Mouse (Mus musculus) cerebellum, postnatal 36 days (tissue): ENCODE results near the gene Gpr162.

ENCODE experiments used
- DNase-seq, 2 experiments: peaks; one replicate each; pipeline ENCODE4 v3.0.0; 2021 to 2022; ENCODE audit warnings: mixed read lengths in 2 of 2

Gpr162 gene

DNA sequence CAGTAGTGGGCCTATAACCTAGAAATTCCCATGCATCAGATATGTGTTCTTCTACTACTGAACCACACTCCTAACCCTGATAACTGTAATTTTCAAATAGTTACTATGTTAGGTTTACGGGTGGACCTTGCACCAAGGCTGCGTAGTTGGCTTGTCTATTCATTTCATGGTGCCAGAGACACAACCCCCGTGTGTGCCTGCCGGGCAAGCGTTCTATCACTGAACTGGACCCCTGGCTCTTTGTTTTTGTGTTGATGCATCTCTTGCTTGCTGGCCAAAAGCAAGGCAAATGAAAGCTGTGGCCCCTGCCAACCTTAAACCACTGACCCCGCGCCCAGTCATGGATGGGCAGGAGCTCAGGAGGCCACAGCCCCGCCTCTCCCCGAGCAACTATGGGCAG is 18.0 kb upstream of the Gpr162 start:
- no peak for DNase-seq

DNA sequence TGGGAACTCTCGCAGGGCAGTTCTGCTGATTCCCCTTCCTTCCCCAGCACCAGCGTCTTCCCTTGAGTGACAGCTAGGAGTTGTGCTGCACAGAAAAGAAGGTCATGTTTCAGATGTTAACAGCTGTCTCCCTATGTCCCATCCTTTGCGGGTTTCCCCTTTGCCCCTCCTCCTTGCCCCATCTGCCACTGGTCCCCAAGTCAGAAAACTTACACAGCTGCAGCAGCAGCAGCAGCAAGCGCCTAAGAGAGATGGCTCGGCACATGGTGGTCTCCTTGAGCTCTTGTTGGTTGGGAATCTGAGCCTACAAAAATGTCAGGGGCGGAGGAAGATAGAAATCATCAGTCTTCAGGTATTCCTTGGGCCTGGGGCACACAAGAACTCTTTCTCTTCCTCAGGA is 15.6 kb upstream of the Gpr162 start:
- no peak for DNase-seq

DNA sequence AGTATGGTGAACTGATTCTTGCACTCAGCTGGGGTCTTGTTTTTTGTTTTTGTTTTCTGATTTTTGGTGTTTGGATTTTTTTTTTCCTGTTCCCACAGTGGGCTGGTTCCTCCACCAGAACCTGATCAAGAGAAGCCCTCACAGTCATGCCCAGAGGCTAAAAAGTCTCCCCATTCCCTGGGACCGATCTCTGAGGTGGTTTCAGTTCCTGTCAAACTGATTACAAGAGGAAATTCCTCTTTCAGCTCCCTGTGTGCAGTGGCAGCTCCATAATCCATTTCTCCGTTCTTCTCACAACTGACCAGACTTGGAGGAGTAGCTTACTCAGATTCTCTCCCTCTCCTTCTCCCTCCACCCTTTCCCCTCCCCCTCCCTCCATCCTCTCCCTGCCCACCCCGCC is 10.6 kb upstream of the Gpr162 start:
- DNase-seq = no peak

DNA sequence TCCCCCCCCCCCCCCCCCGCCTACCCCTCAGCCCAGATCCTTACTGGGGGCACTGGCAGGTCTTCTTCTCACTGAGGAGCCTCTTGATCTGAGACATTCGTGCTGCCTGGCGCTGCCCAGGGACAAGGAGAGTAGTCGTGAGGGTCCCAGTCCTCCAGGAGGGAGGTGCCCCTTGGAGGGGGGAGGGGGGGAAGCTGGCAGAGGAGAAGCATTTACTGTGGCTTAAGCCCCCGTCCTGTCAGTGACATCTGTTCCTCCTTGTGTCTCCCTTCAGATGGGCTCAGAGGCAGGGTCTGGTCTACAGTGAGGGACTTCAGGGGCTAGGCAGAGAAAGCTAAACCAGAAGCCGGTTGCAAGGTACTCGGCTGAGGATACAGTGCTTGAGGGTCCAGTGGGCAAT is 2.8 kb upstream of the Gpr162 start:
- DNase-seq = no peak

DNA sequence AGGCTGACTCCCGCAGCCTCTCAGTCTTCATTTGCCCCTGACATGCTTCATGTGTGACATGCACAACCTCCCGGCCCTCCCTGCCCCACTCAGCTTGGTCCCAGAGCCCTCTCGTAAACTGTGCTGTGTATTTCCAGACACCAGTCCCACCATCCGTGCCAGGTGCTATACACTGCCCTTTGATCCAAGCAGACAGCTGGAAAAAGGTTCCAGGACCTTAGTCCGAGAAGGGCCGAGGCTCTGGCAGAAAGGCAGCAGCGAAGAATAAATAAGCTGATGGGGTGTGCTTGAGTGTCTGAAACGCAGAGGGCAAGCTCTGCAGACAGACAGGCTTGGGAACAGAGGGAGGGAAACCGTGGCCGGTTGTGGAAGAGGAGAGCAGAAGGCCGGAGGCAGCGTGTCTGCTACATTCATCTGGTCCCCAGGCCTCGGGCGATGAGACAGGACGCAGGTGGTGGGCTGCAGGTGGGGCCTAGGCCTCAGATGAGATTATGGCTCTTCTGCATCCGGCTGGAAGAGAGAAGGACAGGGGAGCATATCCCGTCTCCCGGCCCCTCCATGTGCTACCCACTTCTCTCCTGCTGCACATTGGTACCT is 2.1 kb upstream of the Gpr162 start:
- DNase-seq = no peak

DNA sequence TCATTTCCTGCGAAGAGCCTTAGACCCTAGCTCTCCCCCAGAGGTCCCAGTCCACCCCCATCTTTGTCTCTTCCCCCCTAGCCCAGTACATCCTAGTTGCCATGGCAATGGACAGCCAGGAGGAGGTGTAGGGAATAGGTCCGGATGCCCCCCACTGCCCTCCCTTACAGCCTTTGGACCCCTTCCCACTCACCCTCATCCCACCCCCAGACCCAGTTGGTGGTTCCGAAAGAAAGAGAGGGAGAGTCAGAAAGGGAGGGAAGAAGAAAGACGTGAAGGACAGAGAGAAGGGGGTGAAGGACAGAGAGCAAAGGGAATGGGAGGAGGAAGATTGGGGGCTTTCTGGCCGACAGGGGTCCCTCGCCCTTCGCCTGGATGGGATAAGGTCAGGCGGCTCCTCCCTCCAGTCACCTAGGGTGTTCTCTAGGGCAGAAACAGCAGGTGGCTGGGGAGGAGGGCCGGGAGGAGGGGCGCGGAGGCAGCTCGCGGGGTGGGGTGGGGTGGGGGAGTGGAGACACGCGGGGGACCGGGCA is 592 bp downstream of the Gpr162 start:
- peak; percentile 29 to 35 for DNase-seq

DNA sequence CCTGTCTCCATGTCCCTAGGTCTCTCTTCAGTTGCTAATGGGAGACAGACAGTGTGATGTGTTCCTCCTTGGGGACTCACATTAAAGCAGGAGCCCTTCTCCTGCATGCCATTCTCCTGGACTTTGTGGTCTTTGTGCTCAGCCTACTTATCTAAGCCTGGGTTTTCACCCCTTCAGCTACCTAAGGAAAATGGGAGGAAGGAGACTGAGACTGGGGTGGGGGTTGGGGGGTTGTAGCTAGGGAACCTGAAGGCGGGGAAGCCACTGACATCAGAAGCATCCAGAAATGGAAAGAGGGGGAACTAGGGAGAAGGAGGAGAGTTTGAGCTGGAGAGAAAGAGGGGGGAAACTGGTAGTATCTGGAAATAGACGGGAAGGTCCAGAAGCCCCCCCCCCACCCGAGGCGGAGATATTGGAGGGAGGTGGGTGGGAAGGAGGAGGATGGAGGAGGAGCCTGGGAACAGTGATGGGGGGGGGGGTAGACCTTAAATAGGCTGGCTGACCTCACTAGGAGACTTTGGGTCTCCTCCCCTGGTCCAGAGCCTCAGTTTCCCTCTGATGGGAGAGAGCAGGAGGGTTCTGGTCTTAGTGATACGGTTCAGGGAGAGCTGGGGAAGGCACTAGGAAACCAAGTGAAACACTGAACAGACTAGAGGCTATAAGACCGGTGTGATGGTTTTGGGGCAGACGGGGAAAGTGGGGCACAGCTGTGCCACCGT is 1.2 kb downstream of the Gpr162 start:
- DNase-seq = no peak

DNA sequence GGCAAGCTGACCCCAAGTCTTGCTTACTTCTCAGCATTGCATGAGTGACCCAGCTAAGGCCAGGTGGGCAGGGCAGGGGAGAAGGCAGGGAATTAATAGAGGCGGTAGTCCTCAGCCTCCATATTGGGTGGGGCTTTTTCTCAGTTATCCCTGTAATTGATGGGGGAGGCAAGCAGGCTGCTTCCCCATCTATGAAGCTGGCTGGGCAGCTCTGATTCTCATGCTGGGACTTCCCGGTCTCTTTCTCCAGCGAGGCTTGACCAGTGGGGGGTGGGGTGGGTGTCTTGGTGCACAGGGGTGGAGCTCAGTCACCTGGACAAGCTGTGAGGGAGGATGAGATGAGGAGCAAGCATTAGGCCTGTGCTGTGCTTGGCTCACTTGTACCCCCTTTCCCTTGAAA is 2.0 kb downstream of the Gpr162 start:
- DNase-seq = peak in 1 of 2 experiments; percentile 32

DNA sequence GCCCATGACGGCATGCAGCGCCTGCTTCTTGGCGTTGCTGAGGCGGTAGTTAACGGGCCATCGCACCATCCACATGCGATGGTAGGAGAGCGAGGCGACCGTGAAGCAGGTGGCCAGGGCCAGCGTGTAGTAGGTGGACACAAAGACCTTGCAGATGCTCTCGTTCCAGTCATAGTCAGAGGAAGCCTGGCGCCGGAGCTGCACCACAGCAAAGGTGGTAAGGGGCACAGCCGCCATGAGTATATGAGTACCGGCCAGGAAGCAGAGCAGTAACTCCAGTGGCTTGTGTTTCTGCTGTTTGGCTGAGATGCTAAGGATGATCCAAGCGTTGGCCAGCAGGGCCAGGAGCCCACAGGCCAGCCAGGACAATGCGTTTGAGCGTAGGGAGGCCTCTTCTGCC is 2.5 kb downstream of the Gpr162 start:
- peak; percentile 39 to 49 for DNase-seq

DNA sequence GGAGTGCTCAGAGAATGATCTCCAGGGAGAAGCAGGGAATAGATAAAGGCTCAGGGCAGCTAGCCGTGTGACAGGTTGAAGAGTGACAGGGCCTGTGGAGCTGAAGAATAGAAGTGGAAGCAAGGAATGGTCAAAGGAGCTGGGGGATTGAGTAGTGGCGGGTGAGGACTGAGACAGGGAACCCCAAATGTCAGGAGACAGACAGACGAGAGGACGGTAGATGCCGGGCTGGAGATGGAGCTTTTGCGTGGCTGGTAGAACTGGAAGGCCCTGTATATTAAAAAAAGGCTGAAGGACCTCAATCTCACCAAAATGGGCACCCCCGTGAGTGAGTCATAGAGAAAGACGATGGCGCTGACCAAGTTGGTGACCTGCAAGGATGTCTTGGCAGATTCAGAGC is 3.3 kb downstream of the Gpr162 start:
- no peak for DNase-seq

DNA sequence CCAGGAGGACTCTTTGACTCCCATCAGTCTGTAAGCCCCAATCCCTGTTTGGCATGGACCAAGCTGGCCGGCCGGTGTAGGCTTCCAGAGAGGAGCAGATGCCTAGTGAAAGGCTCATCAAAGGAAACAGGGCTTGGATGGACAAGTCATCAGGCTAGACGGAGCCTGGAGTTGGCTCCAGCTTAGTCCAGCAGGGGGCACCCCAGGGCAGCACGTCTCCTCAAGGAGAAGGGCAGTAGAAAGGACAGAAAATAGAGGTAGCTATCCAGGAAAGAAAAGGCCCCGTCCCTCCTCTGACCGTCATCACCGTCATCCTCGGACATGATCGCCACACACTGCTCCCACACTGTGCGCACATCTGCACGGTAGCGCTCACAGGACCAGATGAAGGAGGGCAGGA is 4.1 kb downstream of the Gpr162 start:
- DNase-seq = peak; percentile 94 to 96

DNA sequence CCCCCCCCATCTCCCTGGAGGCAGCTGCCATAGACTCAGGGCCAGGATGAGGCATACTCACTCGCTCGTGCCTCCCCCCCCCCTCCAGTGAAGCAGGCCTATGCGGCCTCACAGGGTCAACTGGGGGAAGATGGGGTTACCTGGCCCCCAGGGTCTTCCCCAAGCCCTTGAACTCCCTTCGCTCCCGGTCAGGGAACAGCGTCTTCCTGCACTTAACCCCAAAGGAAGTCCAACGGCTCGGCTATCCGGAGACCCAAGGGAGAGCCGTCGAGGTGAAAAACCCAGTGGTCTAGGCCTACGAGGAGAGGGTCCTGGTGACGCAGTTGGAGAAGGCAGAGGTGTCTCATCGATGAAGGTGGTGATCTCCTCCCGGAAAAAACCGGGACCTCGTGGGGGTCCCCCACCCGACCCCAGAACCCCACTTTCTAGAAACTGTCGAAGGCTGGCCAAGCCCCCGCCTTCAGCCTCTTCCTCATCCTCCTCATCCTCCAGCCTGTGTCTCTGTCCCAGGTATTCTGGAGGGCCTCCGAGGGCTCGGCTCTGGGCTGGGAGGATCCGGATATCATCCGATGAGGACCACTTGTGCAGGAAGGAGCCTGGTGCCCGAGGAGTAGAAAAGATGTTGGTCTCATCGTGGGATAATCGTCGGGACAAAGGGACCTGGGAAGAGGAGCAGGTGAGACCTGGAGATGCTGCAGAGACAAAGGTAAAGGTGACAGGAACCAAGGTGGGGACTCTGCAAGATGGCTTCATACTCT is 5.0 kb downstream of the Gpr162 start:
- no peak for DNase-seq

DNA sequence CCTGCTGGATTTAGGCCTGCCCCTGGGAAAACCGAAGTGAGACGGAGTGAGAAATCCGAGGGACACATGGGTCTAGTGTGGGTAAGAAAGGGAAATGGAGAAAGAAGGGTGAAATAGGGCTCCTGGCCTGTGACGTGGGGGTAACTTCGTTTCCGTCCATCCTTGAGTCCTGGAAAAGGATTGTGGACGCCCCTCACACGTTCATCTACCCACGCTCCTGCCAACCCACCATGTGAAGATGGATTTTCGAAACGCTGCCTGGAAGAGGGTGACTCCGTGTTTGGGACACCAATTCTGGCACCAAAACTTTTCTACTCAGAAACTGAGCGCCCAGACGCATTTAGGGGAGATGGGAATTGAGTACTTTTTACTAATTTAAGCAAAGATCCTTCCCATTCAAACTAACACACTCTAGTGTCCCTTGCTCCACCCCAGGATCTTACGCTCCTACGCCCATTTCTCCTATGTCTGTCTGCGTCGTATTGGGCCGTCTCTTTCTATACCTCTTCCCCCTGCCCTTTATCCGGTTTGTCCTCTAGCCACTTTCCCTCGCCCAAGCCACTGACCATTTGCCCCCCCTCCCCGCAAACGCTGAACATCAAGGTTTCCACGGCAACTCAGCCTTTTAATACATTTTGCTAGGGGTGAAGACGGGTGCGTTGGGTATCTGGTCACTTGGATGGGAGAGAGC is 5.8 kb downstream of the Gpr162 start:
- no peak for DNase-seq

DNA sequence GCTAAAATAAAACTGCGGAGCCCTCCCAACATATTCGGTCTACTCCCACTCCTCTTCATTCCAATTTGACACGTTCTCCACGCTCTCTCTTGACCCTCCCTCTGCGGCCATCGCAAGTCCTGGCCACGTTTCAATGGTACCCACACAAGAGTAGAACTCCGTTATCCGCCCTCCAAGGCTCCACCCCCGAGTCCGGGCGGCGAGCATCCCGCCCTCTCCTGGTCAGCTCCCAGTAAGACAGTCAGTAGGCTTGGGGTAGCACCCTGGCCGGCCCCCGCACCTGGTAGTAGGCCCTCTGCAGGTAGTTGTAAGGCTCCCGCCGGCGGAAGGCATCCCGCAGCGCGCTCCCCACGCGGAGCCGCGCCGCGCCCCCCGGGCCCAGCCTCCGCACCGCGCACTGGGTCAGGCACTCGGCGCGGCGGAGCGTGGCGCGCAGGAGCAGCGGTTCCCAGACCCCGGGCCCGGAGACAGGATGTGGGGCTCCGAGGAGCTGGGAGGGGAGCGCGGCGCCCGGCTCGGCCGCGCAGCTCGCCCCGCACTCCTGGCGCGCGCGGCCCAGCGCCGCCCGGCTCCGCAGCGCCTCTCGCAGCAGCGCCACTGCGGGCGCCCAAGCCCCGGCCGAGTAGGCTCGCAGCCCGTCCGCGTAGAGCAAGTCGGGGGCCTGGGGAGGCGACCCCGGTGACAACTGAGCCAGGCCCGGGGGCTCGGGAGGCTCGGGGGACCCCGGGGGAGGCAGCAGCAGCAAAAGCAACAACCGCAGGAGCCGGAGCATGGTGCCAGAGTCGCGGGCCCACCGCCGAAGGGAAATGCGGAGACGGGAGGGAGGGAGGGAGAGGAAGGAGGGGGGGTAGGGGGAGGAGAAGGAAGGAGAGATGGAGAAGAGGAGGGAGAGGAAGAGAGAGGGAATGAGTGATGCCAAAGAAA is 6.6 kb downstream of the Gpr162 start, which contains the start of gene P3h3:
P3h3 (minus strand) TSS at position 837 of the 924 bp plus-strand sequence.
- DNase-seq = peak; percentile 83 to 92

DNA sequence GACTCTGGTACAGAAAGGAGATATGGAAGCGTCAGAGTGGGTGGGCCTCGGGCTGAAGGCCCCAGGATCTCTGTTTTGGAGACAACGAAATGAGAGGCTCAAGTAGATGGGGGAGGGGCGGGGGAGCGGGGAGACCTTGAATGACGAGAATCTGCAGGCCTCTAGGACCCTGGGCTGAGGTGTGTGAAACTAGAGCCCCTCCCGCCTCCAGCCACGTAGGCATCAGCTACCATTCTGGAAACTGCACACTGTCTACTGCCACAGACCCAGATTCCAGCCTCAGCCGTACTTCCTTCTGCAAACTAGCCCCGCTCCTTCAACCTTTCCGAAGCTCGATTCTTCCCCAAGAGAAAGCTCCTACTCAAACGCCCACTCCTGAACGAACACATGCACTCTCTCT is 7.5 kb downstream of the Gpr162 start:
- peak; percentile 47 for DNase-seq

DNA sequence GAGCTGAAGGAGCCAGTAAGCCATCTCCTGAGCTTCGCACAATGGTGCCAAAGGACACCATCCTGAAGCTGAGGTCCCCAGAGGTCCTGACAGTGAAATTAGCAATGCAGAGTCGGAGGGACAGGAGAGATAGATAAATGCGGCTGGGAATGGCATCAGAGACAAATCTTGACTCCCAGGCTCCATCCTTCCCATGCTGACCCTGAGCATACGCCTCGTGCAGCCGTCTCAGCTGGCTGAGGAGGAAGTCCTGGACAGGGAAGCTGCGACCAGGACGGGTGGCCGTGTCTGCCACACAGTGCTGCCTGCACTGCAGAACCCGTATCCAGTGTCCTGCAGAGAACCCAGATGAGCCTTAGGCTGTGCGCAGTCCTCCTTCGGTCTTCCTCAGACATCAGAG is 9.1 kb downstream of the Gpr162 start:
- no peak for DNase-seq

DNA sequence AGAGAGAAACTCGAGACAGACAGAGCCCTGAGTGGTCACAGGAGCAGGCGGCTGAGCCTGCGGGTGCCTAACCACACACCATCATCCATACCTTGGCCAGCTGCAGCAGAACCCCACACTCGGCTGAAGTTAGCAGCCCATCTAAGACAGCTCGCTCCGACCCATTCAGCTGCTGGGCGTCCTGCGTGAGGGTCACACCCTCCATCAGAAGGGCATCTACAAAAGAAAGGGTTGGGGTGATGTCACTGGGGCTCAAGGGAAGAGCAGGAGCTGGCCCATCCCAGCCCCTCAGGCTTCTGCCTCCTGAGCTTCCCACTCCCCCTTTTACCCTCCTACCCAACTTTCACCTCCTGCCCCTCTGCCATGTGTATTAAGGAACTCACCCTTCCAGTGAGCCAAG is 13.2 kb downstream of the Gpr162 start:
- no peak for DNase-seq

DNA sequence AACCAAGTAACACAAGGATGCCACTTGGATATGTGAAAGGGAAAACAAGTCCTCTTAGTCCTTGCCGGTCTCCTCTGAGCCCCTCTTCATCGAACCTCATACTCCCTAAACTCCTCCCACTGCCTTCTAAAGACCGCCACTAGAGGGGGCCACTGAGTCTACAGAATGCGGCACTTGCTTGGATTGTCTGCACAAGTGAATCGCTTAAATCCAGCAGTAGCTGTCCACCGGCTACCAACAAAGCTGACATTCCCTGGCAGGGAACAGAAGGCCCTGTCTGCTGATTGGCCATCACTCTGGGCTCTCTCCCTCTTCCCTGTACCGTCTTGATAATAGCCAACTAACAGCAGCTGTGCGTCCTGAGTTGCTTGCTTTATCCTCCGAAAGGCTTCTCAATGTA is 16.5 kb downstream of the Gpr162 start:
- DNase-seq = peak; percentile 93 to 97

DNA sequence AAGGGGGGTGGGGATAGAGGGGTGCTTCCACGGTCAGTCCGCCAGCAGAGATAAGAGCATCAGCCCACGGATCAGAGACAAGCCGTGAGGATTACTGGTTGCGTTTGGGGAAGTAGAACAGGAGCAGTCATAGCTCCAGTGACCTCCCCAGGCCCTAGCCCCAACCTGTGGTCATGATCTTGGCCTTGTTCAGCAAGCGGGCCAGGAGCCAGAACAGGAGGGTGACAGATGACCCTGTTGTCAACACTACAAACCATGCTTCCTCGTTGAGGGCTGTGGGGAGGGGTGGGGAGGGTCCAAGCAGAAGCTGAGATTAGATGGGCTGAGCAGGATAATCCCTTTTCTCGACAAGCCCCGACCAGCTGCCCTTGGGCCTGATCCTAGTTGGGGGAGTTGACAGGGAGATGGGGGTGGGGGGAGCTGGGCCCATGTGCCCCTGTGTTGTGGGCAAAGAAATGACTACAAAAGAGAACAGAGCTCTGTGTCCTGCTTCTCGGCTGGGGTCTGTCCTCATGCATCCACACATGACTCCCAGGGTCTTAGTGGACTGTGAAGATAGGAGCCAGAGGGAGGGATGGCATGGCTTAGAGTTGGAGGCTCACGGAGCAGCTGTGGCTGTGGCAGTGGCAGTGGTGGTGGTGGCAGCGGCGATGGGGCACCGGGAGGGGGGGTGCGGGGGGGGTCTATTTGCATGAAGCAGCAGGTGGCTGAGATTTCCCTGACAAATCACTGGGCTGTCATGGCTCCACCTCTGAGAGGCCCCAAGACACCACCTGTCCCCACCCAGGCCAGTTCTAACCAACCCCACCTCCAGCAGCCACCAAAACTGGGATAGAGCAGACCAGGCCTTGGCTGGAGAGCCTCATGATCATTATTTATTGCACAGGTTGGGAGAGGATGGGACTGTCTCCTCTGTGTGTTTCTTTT is 23.3 kb downstream of the Gpr162 start, which contains the start of gene Gnb3:
Gnb3 (minus strand) TSS at position 35 of the 927 bp plus-strand sequence.
- no peak for DNase-seq

DNA sequence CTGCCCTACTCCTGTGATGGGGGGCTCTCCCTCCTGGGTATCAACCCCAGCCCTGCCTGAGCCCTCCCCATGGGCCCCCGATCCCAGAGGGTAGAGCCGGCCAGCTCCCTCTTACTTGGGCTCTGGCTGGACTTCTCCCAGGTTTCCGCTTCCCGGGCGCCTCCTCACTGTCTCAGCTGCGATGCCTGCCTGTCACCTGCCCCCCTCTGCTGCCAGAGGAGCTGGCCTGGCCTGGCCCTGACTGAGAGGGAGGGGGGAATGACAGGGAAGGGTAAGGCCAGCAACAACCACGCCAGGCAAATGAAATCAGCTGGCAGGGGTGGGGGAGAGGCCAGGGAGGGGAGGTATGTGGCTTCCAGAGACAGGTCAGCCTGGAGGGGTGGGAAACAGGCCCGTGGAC is 24.0 kb downstream of the Gpr162 start:
- peak in 1 of 2 experiments; percentile 26 for DNase-seq

DNA sequence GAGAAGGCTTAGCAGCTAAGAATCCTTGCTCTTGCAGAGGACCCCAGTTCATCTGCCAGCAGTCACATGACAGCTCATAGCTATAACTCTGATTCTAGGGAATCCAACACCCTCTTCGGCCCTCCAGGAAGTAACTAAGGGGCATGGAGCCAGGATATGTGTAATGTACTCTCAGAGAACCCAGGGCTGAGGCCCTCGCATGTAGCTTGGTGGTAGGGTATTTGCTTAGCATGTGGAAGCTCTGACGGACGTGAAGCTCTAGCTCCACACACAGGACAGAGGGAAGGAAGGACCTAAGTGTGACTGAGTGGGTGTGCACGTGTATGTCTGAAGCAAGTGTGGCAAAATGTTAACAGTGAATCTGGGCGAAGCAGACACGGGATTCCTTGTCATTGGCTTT is 27.4 kb downstream of the Gpr162 start:
- no peak for DNase-seq
